Mouse (Mus musculus): ENCODE results near the gene Cib4. TPM values are rescaled to one million over a fixed set of nuclear protein-coding genes. Genes with fewer than 3 reads are reported as not detected.

Gene Cib4
- polyA plus RNA-seq, 1 experiment from 2014 or later = not detected

DNA sequence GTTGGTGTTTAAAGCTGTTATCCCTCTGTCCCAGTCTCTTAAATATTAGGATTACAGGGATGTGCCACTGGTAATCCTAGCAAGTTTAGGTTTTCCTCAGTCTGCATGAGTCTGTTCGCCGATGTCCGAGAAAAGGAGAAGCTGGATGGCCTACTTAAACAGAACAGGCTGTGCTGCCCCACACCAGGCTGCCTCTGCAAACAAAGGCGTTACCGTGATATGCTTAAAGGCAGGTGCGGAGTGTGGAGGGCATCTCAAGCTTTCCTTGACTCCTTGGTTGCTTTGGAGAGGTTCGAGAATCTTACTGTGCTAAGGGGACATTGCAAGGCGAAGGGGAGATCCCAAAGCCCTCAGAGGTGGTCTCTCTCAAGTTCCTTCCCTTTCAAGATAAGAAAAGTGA is 48.8 kb downstream of the Cib4 start:
- Histone ChIP-seq H3K9me3 (no peaks in the 10 kb centered on the region), H3K27me3 (no peaks in the 10 kb centered on the region), H3K9ac (no peak overlapping the region), H3K4me3 (no peak overlapping the region), H3K27ac (replicated peaks) (no peak overlapping the region), H3K36me3 (no peaks in the 10 kb centered on the region), H3K4me2 (no peak overlapping the region), H3K4me1 (replicated peaks) (no peaks in the 10 kb centered on the region)
- WGBS = 91% methylated on average over 8 of the region's 8 CpGs
- no peak for ATAC-seq (ENCODE audit: low read depth)

GRCm38 (mm10) chr5:30495288-30495687 is 50.3 kb downstream of the Cib4 start:
- Histone ChIP-seq H3K4me2 (no peak overlapping the region), H3K27me3 (no peaks in the 10 kb centered on the region), H3K9ac (no peak overlapping the region), H3K9me3 (no peaks in the 10 kb centered on the region), H3K4me3 (no peak overlapping the region), H3K36me3 (no peaks in the 10 kb centered on the region), H3K4me1 (replicated peaks) (no peaks in the 10 kb centered on the region), H3K27ac (replicated peaks) (no peak overlapping the region)
- ATAC-seq (ENCODE audit: low read depth) = no peak
- 55% methylated on average over 2 of the region's 2 CpGs for WGBS

DNA sequence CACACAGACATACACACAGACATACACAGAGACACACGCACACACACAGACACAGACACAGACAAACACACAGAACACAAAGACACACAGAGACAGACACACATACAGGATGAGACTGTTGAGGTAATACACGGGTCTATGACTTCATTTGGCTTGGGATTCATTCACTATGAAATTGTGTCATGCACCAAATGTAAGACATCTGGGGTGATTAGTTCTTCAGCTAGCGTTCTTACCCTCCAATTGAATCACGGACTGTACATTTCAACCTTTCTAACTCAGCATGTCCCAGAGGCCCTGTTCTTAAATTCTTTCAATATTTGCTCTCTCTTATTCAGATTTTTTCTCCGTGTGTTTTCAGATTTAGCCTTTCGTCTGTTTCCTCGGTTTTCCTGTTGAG is 51.0 kb downstream of the Cib4 start:
- Histone ChIP-seq H3K4me1 (replicated peaks) (no peaks in the 10 kb centered on the region), H3K27me3 (no peaks in the 10 kb centered on the region), H3K4me3 (no peak overlapping the region), H3K36me3 (no peaks in the 10 kb centered on the region), H3K9me3 (no peaks in the 10 kb centered on the region), H3K4me2 (no peak overlapping the region), H3K9ac (no peak overlapping the region), H3K27ac (replicated peaks) (no peak overlapping the region)
- ATAC-seq (ENCODE audit: low read depth) = no peak
- WGBS = 87% methylated on average over 7 of the region's 7 CpGs

DNA sequence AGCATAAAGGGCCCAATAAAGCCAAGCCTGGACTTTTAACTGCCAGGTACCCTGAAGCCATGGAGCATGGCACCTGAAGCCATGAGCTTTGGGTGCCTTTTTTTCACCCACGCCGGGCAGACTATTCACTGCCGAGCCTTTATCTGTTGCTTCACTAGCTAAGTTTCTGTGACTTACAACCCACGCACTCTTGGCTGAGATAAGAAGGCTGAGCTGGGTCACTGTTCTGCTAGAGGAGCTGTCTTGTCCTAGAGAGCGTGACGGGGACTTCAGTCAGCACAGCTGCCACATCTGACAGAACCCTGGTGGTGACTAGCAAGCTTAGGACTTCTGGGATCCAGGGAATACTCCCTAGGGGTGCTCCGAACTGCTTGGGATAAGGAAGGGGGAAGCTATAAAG is 51.9 kb downstream of the Cib4 start:
- Histone ChIP-seq H3K27me3 (no peaks in the 10 kb centered on the region), H3K4me2 (no peak overlapping the region), H3K9ac (no peak overlapping the region), H3K9me3 (no peaks in the 10 kb centered on the region), H3K4me1 (replicated peaks) (no peaks in the 10 kb centered on the region), H3K27ac (replicated peaks) (no peak overlapping the region), H3K4me3 (no peak overlapping the region), H3K36me3 (no peaks in the 10 kb centered on the region)
- WGBS = 79% methylated on average over 7 of the region's 7 CpGs
- no peak for ATAC-seq (ENCODE audit: low read depth)

GRCm38 (mm10) chr5:30490845-30491244 is 54.8 kb downstream of the Cib4 start:
- no peak overlapping the region for H3K4me2 ChIP-seq
- H3K9ac ChIP-seq = no peak overlapping the region
- no peak overlapping the region for H3K27ac ChIP-seq (replicated peaks)
- H3K9me3 ChIP-seq = no peaks in the 10 kb centered on the region
- no peak overlapping the region for H3K4me3 ChIP-seq
- no peaks in the 10 kb centered on the region for H3K36me3 ChIP-seq
- 81% methylated on average over 5 of the region's 5 CpGs for WGBS
- no peaks in the 10 kb centered on the region for H3K4me1 ChIP-seq (replicated peaks)
- ATAC-seq (ENCODE audit: low read depth) = no peak
- no peaks in the 10 kb centered on the region for H3K27me3 ChIP-seq

DNA sequence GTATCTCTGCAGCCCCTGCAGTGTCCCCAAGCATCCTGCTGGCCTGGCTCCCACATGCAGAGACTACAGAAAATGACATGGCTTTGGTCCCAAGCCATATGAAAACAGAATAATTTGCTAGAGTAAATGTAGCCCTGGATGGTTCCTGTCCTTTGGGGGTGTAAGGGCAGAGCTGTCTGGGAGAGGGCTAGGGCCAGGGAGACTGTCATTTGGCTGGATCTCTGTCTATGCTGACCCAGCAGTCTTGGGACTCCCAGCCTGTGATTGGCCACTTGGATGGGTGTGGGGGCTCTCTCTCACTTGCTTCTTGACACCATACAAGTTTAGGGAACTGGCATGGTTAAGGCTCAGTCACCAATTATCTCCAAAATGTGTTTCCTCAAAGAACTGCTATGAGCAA is 55.4 kb downstream of the Cib4 start:
- no peaks in the 10 kb centered on the region for H3K9me3 ChIP-seq
- H3K27ac ChIP-seq (replicated peaks) = no peak overlapping the region
- H3K27me3 ChIP-seq = no peaks in the 10 kb centered on the region
- no peak for ATAC-seq (ENCODE audit: low read depth)
- H3K36me3 ChIP-seq = no peaks in the 10 kb centered on the region
- H3K4me3 ChIP-seq = no peak overlapping the region
- no peak overlapping the region for H3K9ac ChIP-seq
- H3K4me1 ChIP-seq (replicated peaks) = no peaks in the 10 kb centered on the region
- H3K4me2 ChIP-seq = no peak overlapping the region

GRCm38 (mm10) chr5:30485136-30485535 is 60.5 kb downstream of the Cib4 start:
- H3K4me1 ChIP-seq (replicated peaks) = no peaks in the 10 kb centered on the region
- H3K27ac ChIP-seq (replicated peaks) = no peak overlapping the region
- no peaks in the 10 kb centered on the region for H3K9me3 ChIP-seq
- no peaks in the 10 kb centered on the region for H3K27me3 ChIP-seq
- H3K4me3 ChIP-seq = no peak overlapping the region
- ATAC-seq (ENCODE audit: low read depth) = no peak
- no peaks in the 10 kb centered on the region for H3K36me3 ChIP-seq
- no peak overlapping the region for H3K9ac ChIP-seq
- 80% methylated on average over 6 of the region's 6 CpGs for WGBS
- H3K4me2 ChIP-seq = no peak overlapping the region

DNA sequence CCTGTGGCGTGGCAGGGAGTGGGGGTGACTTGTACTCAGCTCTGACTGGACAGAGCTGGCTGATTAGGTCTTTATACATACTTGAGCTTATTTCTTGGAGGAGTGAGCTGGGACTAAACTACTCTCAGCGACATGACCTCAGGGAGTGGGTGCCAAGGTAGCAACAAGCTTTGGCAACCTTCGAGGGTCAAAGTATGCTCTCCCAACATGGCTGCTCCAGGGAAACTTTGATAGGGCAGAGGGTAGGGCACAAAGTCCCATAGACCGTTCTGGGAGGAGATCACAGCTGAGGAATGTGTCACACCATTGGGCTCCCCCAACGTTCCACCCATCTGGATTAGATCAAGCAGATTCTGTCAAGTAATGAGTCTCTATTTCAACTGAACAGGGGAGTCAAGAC is 61.0 kb downstream of the Cib4 start:
- Histone ChIP-seq H3K27me3 (no peaks in the 10 kb centered on the region), H3K36me3 (no peaks in the 10 kb centered on the region), H3K4me1 (replicated peaks) (no peaks in the 10 kb centered on the region), H3K27ac (replicated peaks) (no peak overlapping the region), H3K4me3 (no peak overlapping the region), H3K9ac (no peak overlapping the region), H3K9me3 (no peaks in the 10 kb centered on the region), H3K4me2 (no peak overlapping the region)
- ATAC-seq (ENCODE audit: low read depth) = no peak
- 82% methylated on average over 5 of the region's 5 CpGs for WGBS

DNA sequence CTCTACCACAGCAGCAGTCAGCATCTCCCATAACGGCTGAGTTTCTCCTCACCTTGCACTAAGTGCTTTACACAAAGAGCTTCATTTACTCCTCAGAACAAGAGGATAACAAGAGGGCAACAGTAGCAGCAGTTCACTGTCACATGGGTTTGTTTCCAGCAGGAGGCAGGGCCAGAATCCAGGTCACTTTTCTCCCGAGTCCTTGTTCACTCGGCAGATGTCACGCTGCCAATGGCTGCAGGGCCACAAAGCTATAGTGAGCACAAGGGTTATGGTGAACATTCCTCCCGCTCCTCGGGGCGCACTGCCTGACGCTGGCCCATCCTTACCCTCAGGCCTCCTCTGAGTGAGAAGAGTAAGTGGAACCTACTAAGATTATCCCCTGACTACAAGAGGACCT is 62.1 kb downstream of the Cib4 start:
- no peak overlapping the region for H3K4me3 ChIP-seq
- H3K4me1 ChIP-seq (replicated peaks) = no peaks in the 10 kb centered on the region
- no peaks in the 10 kb centered on the region for H3K27me3 ChIP-seq
- H3K4me2 ChIP-seq = no peak overlapping the region
- H3K9ac ChIP-seq = no peak overlapping the region
- no peaks in the 10 kb centered on the region for H3K36me3 ChIP-seq
- no peaks in the 10 kb centered on the region for H3K9me3 ChIP-seq
- 79% methylated on average over 8 of the region's 8 CpGs for WGBS
- H3K27ac ChIP-seq (replicated peaks) = no peak overlapping the region
- no peak for ATAC-seq (ENCODE audit: low read depth)

DNA sequence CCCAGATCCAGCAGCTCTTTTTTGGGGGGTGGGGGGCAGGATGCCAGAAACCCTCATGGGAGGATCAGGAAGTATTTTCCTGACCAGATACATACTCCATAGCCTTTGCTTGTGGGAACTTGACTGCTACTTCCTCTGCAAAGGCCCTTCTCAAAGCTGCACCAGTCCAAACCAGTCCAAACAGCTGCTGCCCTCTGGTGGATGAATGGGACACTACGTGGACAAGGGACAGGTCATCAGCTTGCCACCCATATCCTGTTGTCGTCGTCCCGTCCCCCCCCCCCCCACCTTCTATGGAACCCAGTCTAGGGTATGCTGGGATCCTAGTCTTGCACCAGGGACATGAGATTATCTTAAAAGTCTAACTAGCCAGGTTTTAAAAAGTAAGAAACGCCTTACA is 63.3 kb downstream of the Cib4 start:
- peak; percentile 43; the same call in 1 of the 2 replicates for ATAC-seq (ENCODE audit: low read depth)
- WGBS = 18% methylated on average over 5 of the region's 5 CpGs
- Histone ChIP-seq H3K4me1 (replicated peaks) (no peaks in the 10 kb centered on the region), H3K36me3 (no peaks in the 10 kb centered on the region), H3K9ac (no peak overlapping the region), H3K27ac (replicated peaks) (no peak overlapping the region), H3K4me2 (no peak overlapping the region), H3K9me3 (peaks cover 4% of the 10 kb centered on the region; the same call in 1 of the 2 replicates), H3K4me3 (no peak overlapping the region), H3K27me3 (no peaks in the 10 kb centered on the region)

- Histone ChIP-seq H3K4me3 (no peak overlapping the region), H3K27ac (replicated peaks) (no peak overlapping the region), H3K9me3 (peaks cover 4% of the 10 kb centered on the region; the same call in 1 of the 2 replicates), H3K4me2 (no peak overlapping the region), H3K27me3 (no peaks in the 10 kb centered on the region; the same call in 1 of the 2 replicates), H3K36me3 (no peaks in the 10 kb centered on the region), H3K9ac (no peak overlapping the region), H3K4me1 (replicated peaks) (peaks cover 2% of the 10 kb centered on the region)
- no peak for ATAC-seq (ENCODE audit: low read depth)
- 41% methylated on average over 10 of the region's 10 CpGs for WGBS
Observed at GRCm38 (mm10) chr5:30476534-30476933, 69.1 kb downstream of the Cib4 start.

DNA sequence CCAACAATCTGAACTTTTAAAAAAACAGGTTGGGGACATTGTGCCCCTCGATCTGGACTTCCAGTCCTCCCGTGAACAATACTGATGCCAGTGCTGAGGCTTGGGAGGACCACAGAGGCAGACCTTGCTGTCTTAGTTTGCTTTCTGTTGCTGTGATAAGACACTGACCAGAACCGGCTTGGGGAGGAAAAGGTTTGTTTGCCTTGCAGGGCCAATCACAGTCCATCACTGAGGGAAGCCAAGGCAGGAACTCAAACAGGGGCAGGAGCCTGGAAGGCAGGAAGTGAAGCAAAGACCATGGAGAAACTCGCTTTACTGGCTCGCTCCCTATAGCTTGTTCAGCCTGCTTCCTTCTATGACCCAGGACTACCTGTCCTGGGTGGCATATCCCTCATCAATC is 73.5 kb downstream of the Cib4 start:
- WGBS = 81% methylated on average over 5 of the region's 5 CpGs
- no peak overlapping the region for H3K4me3 ChIP-seq
- H3K27ac ChIP-seq (replicated peaks) = no peak overlapping the region
- no peak overlapping the region for H3K4me2 ChIP-seq
- H3K4me1 ChIP-seq (replicated peaks) = peaks cover 28% of the 10 kb centered on the region
- no peak for ATAC-seq (ENCODE audit: low read depth)
- peaks cover 9% of the 10 kb centered on the region for H3K27me3 ChIP-seq
- no peaks in the 10 kb centered on the region for H3K36me3 ChIP-seq
- no peaks in the 10 kb centered on the region for H3K9me3 ChIP-seq
- H3K9ac ChIP-seq = no peak overlapping the region

DNA sequence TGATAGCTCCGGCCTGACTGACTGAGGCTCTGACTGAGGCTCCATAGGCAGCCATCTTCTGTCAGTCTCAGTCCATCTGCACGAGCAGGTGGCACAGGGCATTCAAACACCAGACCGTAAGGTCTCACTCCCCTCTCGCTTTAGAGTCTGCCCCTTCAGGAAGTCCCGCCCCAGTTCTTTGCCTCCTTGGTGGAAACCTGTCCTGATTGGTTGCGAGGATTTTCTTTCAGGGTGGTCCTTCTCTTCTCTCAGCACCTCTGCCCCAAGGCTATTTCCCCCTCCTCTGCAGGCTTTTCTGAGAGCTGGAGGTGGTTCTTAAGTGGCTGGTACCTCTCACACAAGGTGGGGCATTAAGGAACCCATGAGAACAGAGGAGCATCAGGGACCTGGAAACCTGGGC is 75.2 kb downstream of the Cib4 start:
- Histone ChIP-seq H3K27me3 (peaks cover 26% of the 10 kb centered on the region), H3K9ac (no peak overlapping the region), H3K4me3 (no peak overlapping the region), H3K36me3 (no peaks in the 10 kb centered on the region), H3K27ac (replicated peaks) (no peak overlapping the region), H3K4me2 (no peak overlapping the region), H3K4me1 (replicated peaks) (peaks cover 42% of the 10 kb centered on the region), H3K9me3 (no peaks in the 10 kb centered on the region)
- 65% methylated on average over 6 of the region's 6 CpGs for WGBS
- no peak for ATAC-seq (ENCODE audit: low read depth)
